Mouse (Mus musculus) left cerebral cortex, adult 8-10 months (tissue): ENCODE measurements at regions not wholly inside any gene's neighbourhood (a gene's known extent, or its start where the extent isn't known, plus 50 kb on each side); places are given as distances from the start of the nearest gene placed in this dataset.

Experiments
- DNase-seq, 2 experiments: peaks; one replicate each; pipeline ENCODE4 v3.0.0; 2022; ENCODE audit warnings: low spot score in 2 of 2
- microRNA-seq, 2 experiments: library from miRNA; unstranded; fragments of <30 nt; microRNA quantifications; one replicate each; pipeline ENCODE4 v1.2.0; 2022

DNA sequence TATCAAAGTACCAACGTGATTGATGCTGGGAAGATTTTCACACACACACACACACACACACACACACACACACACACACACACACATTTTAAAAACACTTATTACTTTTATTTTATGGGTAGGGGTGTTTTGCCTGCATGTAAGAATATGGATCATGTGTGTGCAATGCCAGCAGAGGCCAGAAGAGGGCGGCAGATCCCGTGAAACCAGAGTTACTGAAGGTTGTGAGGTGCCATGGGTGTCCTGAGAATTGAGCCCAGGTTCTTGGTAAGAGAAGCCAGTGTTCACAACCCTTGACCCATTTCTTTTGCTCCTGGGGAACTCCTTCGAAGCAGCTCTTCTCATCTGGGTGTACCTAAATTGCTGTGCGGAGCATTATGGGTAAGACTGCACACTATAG, 102.4 kb upstream of the Zfp64 start:
- no peak for DNase-seq

DNA sequence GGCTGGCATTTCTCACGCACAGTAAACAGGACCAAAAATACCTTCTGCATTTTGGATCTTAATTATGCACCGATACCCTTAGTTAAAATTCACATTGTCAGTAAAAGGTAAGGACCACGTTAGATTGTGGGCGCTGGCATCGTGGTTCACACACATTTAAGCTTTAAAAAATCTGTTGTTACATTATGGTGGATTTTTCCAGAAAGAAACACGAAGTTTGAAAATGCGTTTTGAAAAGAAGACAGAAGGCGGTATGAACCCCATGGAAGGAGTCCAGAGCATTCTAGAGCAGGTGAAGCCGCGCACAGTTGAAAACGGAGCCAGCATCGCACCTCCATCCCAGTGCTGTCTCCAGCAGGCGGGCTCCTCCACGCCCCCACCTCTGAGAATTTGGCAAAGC, 94.6 kb upstream of the Zfp64 start:
- peak in 1 of 2 experiments; percentile 53 for DNase-seq

DNA sequence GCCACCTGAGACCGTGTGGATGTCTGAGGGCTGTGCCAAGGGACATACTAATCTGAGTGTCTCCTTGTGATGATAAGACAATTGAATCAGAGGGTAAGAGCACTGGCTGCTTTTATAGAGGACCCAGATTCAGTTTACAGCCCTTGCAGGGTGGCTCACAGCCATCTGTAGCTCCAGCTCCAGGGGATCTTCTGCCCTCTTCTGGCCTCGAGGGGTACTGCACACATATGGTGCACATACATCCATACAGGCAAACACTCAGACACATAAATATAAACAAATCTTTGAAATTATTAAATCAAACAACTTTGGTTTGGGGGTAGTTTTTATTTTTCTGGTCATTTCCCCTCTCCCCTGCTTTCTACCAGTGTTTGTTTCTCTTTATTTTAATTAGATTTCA, 86.4 kb upstream of the Zfp64 start:
- no peak for DNase-seq

DNA sequence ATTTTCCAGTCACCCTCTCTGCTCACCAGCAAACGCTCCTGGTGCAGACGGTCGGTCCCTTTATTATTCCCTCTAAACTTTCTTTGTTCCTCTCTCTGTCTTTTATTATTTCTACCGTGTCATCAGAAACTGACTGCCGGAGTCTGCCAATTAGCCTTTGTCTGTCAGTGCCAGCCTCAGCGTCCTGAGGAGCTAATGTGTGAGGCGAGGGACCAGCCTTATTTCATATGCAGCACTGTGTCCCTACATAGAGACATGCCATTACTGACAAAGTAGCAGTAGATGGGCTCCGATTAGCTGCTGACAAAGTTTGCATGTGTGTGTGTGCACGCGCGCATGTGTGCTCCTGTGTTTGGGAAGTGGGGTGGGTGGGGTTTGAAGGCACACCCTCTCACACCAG, 82.6 kb upstream of the Zfp64 start:
- no peak for DNase-seq

DNA sequence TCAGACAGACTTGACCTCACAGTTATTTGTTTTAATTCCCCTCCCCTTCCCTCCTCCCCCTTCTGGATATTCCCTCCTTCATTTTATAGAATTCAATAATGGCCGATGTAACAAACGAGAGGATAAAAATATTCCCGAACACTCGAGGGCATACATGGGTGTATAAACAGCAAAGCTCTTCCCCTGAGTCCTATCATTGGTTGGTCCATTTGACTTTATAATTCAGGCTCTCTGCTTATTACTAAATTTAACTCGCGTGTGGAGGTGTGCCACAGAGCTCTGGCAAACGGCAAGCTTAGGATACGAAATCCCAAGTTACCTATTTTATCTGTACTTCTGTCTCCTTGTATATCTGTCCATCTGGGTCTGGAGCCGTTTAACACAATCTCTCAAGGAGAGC, 82.1 kb upstream of the Zfp64 start:
- no peak for DNase-seq

DNA sequence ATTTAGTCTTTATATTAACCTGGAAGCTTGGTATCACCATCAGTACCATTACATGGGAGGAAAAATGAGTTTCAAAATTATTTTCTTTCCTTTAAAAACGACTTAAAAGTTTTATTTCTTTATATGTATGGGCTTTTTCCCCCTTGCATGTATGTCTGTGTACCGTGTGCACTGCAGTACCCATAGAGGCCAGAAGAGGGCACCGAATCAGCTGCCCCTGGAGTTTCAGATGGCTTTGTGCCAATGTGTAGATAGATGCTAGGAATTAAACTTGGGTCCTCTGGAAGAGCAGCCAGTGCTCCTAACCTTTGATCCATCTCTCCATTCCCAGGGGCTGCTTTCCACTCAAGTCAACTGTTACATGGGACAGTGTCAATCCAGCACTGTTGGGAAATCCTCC, 79.9 kb upstream of the Zfp64 start:
- DNase-seq: no peak

DNA sequence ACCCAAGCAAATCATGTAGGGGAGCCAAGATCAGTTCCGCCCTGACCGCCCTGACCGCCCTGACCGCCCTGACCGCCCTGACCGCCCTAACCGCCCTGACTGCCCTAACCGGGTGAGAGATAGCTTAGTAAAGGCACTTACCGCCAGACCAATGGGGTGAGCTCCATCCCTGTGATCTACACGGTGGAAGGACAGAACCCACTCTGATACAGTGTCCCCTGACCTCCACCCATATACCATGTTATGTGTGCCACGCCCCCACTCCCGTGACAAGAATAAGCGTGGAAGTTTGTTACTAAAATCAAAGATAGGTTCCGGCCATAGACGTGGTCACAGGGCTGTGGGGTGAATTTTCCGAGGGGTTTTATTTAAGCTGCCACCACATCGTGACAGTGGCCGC, 78.6 kb upstream of the Zfp64 start:
- no peak for DNase-seq

DNA sequence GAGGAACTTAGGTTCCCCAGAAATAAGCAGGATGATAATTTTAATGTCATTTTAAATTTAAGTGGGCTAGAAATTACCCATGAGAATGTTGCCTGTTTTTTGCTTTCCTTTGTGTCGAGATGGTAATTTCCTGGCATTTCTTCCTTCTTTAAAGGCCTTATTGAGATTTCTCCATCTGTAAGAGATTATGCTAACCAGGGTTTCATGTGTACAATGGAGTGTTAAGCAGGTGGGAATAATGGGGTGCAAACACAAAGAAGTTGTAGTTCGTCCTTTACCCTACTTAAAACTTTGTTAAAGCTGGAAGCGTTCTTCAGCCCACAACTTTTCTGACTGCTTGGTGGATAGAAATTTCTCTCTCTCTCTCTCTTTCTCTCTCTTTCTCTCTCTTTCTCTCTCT, 77.8 kb upstream of the Zfp64 start:
- DNase-seq: no peak

DNA sequence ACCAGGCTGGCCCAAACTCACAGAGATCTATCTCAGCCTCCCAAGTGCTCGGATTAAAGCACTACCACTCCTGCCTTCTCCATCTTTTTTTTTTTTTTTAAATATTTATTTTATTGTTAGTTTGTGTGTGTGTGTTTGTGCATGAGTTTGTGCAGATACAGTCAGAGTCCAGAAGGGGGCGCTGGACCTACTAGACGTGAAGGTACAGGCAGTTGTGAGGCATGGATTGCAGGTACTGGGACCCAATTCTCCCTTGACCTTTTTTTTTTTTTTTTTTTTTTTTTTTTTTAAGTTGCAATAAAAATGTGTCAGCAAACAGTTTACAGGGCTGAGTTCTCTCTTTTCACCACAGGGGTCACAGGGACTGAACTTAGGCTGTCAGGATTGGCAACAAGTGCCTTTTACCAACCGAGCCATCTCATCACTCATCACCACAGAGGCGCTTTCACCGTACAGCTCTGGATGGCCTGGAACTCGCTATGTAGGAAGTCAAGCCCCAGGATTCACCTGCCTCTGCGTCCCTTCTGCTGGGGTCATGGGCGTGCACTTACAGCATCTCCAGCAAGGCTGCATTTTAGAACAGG, 73.2 kb upstream of the Zfp64 start:
- no peak for DNase-seq

DNA sequence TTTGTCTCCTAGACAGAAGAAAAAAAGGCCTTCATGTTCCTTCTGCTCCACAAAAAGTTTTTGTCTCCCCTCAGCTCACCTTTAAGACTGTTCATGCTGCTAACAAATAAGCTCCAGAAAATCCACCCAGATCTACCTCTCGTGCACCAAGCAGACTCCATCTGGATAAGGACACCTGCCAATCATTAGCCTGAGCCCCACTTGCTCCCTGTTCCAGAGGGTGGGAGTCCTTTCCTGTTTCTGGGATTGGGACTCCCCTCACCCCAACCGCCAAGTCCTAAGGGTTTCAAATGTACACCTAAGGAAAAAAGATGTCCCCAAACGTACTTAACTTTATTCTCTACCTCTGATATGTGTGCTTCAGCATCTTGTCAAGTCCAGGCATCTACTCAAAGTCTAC, 63.6 kb upstream of the Zfp64 start:
- DNase-seq: no peak

DNA sequence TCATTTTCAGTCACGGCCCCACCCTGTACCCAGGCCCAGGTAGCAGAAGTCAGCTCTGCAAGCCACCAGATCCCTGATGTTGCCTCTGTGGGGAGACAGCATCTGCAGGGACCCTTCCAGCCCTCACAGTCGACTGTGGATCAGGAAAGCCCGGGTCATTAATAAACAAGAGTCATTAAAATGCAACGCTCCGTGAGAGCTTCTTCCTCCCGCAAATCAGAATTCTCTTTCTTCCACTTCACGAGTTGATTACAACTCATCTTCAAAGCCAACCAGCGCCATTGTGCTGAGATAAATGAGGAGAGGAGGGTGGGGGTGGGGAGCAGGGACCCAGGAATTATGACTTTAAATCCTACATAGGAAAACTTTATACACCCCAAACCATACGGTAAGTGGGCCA, 54.9 kb upstream of the Zfp64 start:
- no peak for DNase-seq

DNA sequence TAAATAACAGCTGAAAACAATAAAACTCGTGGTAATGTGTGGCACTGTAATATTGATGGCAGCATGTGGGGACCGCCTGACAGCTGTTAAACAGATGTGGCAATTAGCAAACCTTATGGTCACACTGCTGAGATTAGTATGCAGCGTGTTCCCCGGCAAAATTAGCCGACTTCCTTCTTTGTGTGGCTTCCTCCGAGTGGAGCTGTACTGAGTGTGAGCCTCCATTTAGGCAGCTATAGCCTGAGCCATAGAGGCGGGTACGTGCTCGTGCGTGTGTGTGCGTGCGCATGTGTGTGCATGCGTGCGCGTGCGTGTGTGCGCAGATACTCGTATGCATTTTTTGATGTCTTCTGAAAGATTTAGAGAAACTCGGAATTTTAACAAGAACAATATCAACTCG, 53.4 kb upstream of the Zfp64 start:
- DNase-seq: no peak

DNA sequence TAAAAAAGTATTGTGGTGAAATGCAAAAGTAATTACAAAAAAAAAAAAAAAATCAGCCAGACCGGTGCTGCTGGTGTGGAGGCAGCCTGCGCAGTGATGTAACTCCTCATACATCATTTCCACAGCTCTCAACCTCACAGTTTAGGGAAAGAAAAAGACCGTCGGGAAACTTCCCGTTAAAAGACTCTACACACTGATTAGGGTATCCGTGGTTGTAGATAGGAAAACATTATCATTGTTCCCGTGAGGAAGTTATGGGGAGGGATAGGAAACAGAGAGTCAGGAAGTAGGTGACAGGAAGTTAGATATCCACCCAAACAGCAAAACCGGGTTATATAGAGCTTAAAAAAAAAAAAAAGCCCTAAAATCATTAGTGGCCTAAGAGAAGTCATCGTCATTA, 52.9 kb upstream of the Zfp64 start:
- no peak for DNase-seq

DNA sequence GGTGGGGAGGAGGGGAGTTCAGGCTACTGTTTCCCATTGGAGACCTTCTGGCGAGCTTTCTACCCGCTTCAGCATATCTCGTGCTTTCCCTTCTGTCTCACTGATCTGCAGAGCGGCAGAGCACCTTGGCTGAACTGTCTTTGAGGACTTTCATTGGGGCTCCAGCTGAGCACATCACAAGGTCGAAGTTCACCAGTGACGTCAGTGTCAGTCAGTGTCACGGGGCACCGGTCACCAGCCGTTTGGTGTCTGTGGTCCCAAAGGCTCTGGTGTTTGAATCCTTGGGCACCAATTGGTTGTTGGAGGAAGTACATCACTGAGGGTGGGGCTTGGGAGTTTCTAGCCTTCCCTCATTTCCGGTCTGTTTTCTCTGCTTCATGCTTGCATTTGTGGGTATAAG, 51.2 kb upstream of the Zfp64 start:
- DNase-seq: no peak

DNA sequence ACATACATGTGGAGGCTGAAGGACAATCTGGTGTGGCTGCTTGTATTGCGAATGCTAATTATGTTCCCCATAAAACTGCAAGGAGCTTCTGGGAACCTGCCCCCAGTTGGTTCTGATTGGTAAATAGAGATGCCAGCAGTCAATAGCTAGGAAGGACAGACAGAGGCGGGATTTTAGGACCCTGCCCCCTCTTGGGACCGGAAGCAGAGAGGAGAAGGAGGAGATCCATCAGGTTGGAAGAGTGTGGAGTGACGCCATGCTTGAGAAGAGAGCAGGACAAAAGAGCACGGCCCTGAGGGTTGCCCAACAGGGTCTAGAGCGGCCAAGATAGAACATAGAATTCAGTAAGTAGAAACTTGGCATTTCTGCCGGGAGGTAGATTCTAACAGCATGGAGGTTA, 50.4 kb upstream of the Zfp64 start:
- DNase-seq: no peak

Small RNA genes in the stretch of these regions (microRNA-seq; reads per million reads assigned to microRNA genes)
- 0 reads per million in 2 experiments for gene Gm26469
